Mouse (Mus musculus): ENCODE results near the gene Stx11.

DNA sequence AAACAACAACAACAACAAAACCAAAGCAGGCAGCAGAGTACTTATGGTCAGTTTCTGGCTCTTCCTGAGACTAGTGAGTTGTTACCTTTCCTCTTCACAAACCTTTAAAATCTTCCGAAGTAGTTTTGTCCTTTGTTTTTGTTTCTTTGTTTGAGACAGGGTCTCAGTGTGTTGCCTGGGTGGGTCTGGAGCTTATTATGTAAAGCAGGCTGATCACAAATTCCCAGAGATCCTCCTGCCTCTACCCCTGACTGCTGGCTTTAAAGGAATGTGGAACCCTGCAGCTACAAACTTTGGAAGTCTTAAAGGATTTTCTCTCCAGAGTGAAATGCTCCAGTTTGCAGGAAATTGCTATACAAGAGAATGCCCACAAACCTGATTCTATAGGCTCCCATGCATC lies 54.9 kb downstream of the Stx11 start:
- TF ChIP-seq POLR2A (IDR thresholded peaks at IDR 0.05; ENCODE audit: borderline replicate concordance, control insufficient read depth, low read depth, low read length) = no peak
- no peak for TF ChIP-seq CTCF (IDR thresholded peaks at IDR 0.05; ENCODE audit: control insufficient read depth, insufficient read depth, low read length)

All from bone marrow, adult 2 months (tissue).